Mouse (Mus musculus): ENCODE results near the gene Ascc2. TPM values are rescaled to one million over a fixed set of nuclear protein-coding genes. Genes with fewer than 3 reads are reported as not detected.

The Ascc2 gene
- polyA plus RNA-seq, 1 experiment, result 30.5 TPM

DNA sequence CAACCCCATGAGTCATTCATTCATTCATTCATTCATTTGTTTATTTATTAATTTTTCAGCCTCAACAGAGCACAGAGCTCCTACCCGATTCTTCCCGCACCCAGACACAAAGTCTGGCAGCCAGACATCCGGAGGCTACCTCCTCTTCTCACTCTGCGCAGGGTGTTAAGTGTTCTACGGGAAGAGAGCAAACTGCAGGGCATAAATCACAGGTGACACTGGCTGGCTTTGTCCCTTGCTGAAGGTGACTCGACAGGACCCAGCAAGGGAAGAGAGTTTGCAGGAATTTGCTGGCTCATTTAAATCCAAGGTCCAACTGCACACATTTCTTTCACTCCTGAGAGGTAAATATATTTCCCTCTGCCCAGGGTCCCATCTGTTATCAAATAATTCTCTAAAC, 33.1 kb upstream of the Ascc2 start:
- TF ChIP-seq FLI1 (IDR thresholded peaks at IDR 0.05; ENCODE audit: low read length) (no peak), GATA1 (IDR thresholded peaks at IDR 0.05; ENCODE audit: borderline replicate concordance, low read length) (no peak)
- Histone ChIP-seq H3K36me3 (replicated peaks; ENCODE audit: low read length) (no peaks in the 10 kb centered on the region), H3K4me1 (peaks cover 70% of the 10 kb centered on the region), H3K4me3 (replicated peaks) (peak overlapping the region; percentile 20), H3K9me3 (no peaks in the 10 kb centered on the region), H3K27me3 (replicated peaks) (no peaks in the 10 kb centered on the region)

DNA sequence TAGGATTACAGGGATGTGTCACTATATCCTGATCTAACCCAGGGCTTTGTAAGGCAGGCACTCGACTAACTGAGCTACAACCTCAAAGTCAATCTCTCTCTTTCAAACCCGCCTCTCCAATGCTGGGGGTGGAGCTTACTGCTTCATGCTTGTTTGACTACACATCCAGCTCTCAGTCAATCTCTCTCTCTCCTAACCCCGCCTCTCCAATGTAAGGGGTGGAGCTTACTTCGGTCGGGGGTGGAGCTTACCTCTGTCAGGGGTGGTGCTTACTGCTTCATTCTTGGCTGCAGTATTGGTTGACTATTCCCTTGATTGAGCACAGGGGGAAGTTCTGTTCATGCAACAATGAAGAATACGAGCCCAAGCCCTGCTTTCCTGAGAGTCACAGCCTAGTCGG, 32.1 kb upstream of the Ascc2 start:
- TF ChIP-seq GATA1 (IDR thresholded peaks at IDR 0.05; ENCODE audit: borderline replicate concordance, low read length) (no peak), FLI1 (IDR thresholded peaks at IDR 0.05; ENCODE audit: low read length) (no peak)
- Histone ChIP-seq H3K4me1 (peaks cover 69% of the 10 kb centered on the region), H3K27me3 (replicated peaks) (no peaks in the 10 kb centered on the region), H3K4me3 (replicated peaks) (no peak overlapping the region), H3K9me3 (no peaks in the 10 kb centered on the region), H3K36me3 (replicated peaks; ENCODE audit: low read length) (no peaks in the 10 kb centered on the region)

DNA sequence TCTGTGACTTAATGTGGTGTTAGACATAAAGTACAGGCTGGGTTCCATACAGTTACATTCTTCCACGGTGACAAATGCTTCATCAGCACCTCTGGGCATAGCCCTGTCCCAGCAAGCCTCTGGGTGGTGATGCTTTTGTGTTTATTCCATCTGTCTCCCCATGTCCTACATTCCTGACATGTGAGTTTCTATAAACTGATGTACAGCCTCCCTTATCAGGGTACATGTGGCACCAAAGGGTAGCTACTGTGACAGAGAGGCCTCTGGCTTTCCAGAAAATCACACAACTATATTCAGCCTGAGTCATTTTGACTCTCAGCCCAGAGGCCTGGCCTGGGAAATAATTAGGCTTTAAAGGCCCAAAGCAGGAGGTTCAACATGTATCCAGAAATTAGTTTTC, 31.0 kb upstream of the Ascc2 start:
- H3K27me3 ChIP-seq (replicated peaks), result peaks cover 4% of the 10 kb centered on the region
- no peak for TF ChIP-seq GATA1 (IDR thresholded peaks at IDR 0.05; ENCODE audit: borderline replicate concordance, low read length)
- TF ChIP-seq FLI1 (IDR thresholded peaks at IDR 0.05; ENCODE audit: low read length), result no peak

DNA sequence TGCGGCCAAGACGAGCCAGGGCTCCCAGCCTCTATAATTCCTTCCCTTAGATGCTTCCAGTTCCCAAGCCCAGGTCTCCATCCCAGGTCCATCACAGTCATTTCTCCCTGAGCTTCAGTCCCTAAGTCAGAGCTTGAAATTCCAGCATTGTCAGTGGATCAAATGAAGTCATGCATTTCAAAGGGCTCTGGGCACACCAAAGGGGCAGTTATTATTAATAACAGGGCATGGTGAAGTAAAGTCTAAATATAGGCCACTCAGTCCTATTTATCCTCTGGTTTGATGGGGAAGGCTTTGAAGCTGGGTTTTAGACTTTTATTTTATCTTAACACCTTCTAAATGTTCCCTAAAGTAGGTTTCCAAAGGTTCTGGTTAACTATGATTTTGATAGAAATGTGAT, 25.6 kb upstream of the Ascc2 start:
- TF ChIP-seq FLI1 (IDR thresholded peaks at IDR 0.05; ENCODE audit: low read length) (no peak), GATA1 (IDR thresholded peaks at IDR 0.05; ENCODE audit: borderline replicate concordance, low read length) (no peak)
- Histone ChIP-seq H3K27me3 (replicated peaks) (peaks cover 10% of the 10 kb centered on the region), H3K4me1 (peaks cover 28% of the 10 kb centered on the region)

More for the DNA sequence above, 31.0 kb upstream of the Ascc2 start:
- Histone ChIP-seq H3K36me3 (replicated peaks; ENCODE audit: low read length) (no peaks in the 10 kb centered on the region), H3K9me3 (no peaks in the 10 kb centered on the region), H3K4me1 (peaks cover 72% of the 10 kb centered on the region), H3K4me3 (replicated peaks) (no peak overlapping the region)

DNA sequence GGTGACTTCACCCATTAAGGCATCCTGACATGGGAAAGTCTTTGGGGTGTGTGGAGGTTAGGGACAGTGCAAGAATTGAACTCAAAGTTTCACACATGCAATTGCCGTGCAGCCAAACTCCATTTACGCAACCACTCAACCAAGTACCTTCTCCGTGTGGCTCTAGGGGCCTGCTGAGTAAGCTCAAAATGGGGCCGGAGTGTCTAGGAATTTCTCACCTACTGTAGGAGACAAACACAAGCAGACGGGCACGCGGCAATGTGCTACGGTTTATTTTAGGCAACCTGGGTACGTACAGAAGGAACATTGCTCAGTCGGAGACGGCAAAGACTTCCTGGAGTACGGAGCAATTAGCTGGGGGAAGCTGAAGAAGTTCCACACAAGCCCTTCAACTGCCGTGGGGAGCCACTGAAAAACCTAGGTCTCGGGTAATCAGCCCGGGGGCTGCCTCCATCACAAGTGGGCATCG, 17.5 kb upstream of the Ascc2 start, which contains the start of gene Gm11032:
Gene Gm11032 (plus strand): TSS at position 51 of the 469 bp plus-strand sequence.
- no peak within 1 kb of the TSS for H3K4me3 ChIP-seq (replicated peaks)
- H3K36me3 ChIP-seq (replicated peaks; ENCODE audit: low read length), result no peaks in the 10 kb centered on the region
- H3K9me3 ChIP-seq, result no peaks in the 10 kb centered on the region
- no peak for TF ChIP-seq FLI1 (IDR thresholded peaks at IDR 0.05; ENCODE audit: low read length)
- no peak for TF ChIP-seq GATA1 (IDR thresholded peaks at IDR 0.05; ENCODE audit: borderline replicate concordance, low read length)
- peaks cover 23% of the 10 kb centered on the region for H3K4me1 ChIP-seq
- peaks cover 16% of the 10 kb centered on the region for H3K27me3 ChIP-seq (replicated peaks)

More for the DNA sequence above, 25.6 kb upstream of the Ascc2 start:
- Histone ChIP-seq H3K4me3 (replicated peaks) (no peak overlapping the region), H3K36me3 (replicated peaks; ENCODE audit: low read length) (no peaks in the 10 kb centered on the region), H3K9me3 (no peaks in the 10 kb centered on the region)

DNA sequence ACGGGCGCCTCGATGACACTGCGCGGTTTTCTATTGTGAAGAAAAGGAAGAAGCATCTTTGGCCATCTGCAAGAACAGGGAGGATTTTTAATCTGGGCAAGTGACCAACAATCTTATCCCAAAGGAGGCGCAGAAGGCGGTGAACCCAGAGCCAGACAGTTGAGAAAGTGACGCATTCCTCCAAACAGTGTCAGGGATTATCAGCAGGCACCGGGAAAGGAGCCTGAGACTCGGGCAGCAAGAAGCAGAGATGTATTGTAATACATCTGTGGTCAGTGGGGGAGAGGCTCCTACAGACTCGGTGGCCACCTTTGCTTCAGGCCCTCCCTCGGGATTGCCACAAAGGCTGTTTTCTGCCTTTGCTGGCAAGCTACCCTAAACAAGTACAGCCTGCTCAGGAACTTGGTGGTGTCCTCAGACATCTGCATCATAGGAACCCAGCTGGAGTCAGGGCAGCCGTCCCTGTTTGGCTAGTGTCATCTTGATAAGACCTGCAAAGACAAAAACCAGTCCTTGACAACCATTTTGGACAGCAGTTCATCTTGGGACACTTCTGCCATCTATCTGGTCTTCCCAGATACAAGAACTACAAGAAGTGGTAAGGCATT, 16.9 kb upstream of the Ascc2 start:
- no peak for TF ChIP-seq GATA1 (IDR thresholded peaks at IDR 0.05; ENCODE audit: borderline replicate concordance, low read length)
- no peak for TF ChIP-seq FLI1 (IDR thresholded peaks at IDR 0.05; ENCODE audit: low read length)

DNA sequence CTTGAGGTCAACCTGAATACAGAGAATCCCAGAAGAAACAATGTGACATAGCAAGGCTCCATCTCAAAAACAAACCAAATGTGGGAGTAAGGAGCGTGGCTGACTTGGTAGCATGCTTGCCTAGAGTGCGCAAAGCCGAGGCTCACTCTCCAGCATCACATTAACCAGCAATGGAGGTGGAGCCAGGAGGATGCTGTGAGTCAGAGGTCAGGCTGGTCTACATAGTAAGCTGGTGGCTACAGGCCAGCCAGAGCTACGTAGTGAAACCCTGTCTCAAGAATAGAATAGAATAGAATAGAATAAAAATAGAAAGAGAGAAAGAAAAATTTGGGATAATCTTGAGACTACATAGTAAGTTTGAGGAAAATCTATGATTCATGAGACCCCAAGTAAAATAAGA, 15.7 kb upstream of the Ascc2 start:
- no peaks in the 10 kb centered on the region for H3K36me3 ChIP-seq (replicated peaks; ENCODE audit: low read length)
- H3K9me3 ChIP-seq, result no peaks in the 10 kb centered on the region
- no peak for TF ChIP-seq FLI1 (IDR thresholded peaks at IDR 0.05; ENCODE audit: low read length)
- TF ChIP-seq GATA1 (IDR thresholded peaks at IDR 0.05; ENCODE audit: borderline replicate concordance, low read length), result no peak
- H3K4me3 ChIP-seq (replicated peaks), result no peak overlapping the region
- peaks cover 27% of the 10 kb centered on the region for H3K4me1 ChIP-seq
- H3K27me3 ChIP-seq (replicated peaks), result peaks cover 19% of the 10 kb centered on the region

More for the DNA sequence above, 16.9 kb upstream of the Ascc2 start:
- Histone ChIP-seq H3K4me3 (replicated peaks) (no peak overlapping the region), H3K36me3 (replicated peaks; ENCODE audit: low read length) (no peaks in the 10 kb centered on the region), H3K4me1 (peaks cover 23% of the 10 kb centered on the region), H3K9me3 (no peaks in the 10 kb centered on the region), H3K27me3 (replicated peaks) (peaks cover 16% of the 10 kb centered on the region)

DNA sequence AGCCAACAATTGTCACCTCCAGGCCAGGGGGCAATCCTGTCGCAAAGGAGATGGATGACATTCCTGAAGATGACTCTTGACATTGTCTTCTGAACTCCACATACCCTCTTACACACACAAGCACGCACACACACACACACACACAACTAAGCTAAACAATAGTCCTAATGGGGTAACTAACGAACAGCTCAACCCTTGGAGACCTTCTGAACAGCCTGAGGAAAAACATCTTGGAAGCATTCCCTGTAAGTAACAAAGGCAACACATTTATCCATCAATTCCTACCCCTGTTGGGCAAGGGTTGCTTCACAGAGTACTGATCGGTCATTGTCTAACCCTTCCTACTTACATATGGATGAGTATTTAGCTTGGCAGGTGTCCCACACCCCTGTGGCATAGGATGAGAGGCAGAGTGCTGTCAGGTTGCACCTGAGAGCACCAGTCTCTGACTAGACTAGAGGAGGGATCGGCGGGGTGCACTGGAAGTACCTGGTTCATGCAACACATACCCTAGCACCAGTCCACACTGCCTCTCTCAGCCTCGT, 15.0 kb upstream of the Ascc2 start:
- H3K4me3 ChIP-seq (replicated peaks), result no peak overlapping the region
- peaks cover 19% of the 10 kb centered on the region for H3K27me3 ChIP-seq (replicated peaks)

DNA sequence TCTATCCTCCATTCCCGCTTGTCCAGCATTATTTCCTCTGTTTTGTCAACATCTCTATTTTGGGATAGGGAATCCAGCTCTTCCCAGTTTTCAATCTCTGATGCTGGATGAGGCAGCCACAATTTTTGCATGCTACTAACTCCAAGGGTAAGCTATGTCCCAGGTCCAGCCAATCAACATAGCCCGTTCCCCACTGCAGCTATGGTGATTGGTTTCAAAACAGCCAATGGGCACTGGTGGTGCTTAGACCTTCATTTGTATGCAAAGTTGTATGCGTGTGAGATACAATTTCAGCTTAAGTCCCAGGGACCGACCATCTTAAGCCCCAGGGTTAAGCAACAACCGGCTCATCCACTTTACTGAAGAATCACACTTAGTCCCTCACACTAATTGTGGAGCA, 14.6 kb upstream of the Ascc2 start:
- Histone ChIP-seq H3K27me3 (replicated peaks) (peaks cover 19% of the 10 kb centered on the region), H3K36me3 (replicated peaks; ENCODE audit: low read length) (no peaks in the 10 kb centered on the region), H3K9me3 (no peaks in the 10 kb centered on the region), H3K4me3 (replicated peaks) (no peak overlapping the region), H3K4me1 (peaks cover 23% of the 10 kb centered on the region)
- TF ChIP-seq FLI1 (IDR thresholded peaks at IDR 0.05; ENCODE audit: low read length), result no peak
- TF ChIP-seq GATA1 (IDR thresholded peaks at IDR 0.05; ENCODE audit: borderline replicate concordance, low read length), result no peak

More for the DNA sequence above, 15.0 kb upstream of the Ascc2 start:
- Histone ChIP-seq H3K4me1 (peaks cover 25% of the 10 kb centered on the region), H3K9me3 (no peaks in the 10 kb centered on the region), H3K36me3 (replicated peaks; ENCODE audit: low read length) (no peaks in the 10 kb centered on the region)
- TF ChIP-seq FLI1 (IDR thresholded peaks at IDR 0.05; ENCODE audit: low read length) (no peak), GATA1 (IDR thresholded peaks at IDR 0.05; ENCODE audit: borderline replicate concordance, low read length) (no peak)

DNA sequence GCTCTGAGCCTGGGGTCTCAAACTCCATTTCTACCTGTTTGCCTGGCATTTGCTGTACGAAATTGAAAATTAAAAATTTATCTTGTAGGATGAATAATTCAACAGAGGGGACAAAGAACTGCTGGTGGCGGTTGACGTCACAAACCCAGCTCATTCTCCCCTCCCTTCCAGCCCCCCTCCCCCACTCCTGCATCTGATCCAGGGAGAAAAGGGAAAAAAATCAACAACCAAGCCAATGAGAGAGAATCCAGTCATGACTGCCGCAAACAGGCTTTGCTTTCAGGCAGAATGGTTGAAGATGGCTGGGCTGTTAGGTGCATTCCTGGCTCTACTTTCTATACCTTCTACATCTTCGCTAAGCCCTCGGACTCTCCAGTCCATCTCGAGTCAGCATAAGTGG, 11.6 kb upstream of the Ascc2 start:
- TF ChIP-seq FLI1 (IDR thresholded peaks at IDR 0.05; ENCODE audit: low read length), result no peak
- TF ChIP-seq GATA1 (IDR thresholded peaks at IDR 0.05; ENCODE audit: borderline replicate concordance, low read length), result no peak
- Histone ChIP-seq H3K9me3 (no peaks in the 10 kb centered on the region), H3K36me3 (replicated peaks; ENCODE audit: low read length) (no peaks in the 10 kb centered on the region), H3K4me3 (replicated peaks) (no peak overlapping the region), H3K4me1 (peaks cover 38% of the 10 kb centered on the region), H3K27me3 (replicated peaks) (peaks cover 17% of the 10 kb centered on the region)

All from megakaryocyte, embryonic 14.5 days (primary cell).